Mouse (Mus musculus) heart, postnatal 0 days (tissue): ENCODE results near the gene Ano1.

Experiments
- CTCF ChIP-seq: IDR thresholded peaks from 2 replicates; pipeline ENCODE4 v1.5.1; 2016; ENCODE audit warnings: antibody characterized with exemption, control low read depth, low read depth
- EP300 ChIP-seq: IDR thresholded peaks from 2 replicates; pipeline ENCODE4 v1.6.1; 2016; ENCODE audit warnings: antibody characterized with exemption, low read depth

DNA sequence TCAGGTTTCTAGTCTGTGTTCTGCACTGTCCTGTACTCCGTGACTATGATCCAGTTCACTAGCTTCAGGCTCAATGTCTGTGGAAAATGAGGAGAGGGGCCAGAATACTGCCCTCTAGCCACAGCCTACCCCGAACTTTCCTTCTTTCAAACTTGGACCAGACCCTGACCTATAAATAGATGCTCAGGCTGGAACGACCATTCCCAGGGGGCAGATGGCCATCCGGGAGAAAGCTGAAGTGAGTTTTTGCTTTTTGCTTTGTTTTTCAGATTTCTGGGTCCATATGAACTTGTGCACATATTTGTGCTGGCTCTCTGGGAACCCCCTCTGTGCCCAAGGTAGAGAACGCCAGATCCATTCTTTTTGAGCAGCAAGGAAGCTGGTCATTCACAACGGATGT is 116.9 kb downstream of the Ano1 start:
- TF ChIP-seq CTCF (no peak), EP300 (no peak)
